Mouse (Mus musculus): ENCODE measurements around the gene Cmya5.

Gene Cmya5

GRCm38 (mm10) chr13:93060437-93060836, 84.1 kb downstream of the Cmya5 start:
- DNase-seq, result no peak

DNA sequence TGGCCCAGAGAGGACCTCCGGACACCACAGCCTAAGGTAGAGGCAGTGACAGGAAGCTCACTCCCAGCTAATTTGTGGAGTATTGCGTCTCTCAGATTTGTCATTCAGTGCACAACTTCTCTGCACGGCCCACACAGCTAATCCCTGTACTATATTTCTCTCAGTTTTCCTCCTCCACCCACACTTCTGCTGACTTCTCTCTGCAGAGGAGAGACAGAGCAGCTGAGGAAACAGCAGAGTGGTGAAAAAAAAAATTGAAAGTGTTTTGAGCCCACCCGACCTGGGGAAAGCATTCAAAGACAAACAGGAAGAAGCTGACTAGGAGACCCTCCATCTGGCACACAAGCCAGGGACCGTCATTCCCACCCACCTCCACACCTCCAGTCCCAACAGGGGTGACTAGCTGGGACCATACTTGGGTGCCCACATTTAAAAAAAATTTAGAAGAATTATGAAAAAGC, 85.9 kb downstream of the Cmya5 start:
- no peak for DNase-seq

DNA sequence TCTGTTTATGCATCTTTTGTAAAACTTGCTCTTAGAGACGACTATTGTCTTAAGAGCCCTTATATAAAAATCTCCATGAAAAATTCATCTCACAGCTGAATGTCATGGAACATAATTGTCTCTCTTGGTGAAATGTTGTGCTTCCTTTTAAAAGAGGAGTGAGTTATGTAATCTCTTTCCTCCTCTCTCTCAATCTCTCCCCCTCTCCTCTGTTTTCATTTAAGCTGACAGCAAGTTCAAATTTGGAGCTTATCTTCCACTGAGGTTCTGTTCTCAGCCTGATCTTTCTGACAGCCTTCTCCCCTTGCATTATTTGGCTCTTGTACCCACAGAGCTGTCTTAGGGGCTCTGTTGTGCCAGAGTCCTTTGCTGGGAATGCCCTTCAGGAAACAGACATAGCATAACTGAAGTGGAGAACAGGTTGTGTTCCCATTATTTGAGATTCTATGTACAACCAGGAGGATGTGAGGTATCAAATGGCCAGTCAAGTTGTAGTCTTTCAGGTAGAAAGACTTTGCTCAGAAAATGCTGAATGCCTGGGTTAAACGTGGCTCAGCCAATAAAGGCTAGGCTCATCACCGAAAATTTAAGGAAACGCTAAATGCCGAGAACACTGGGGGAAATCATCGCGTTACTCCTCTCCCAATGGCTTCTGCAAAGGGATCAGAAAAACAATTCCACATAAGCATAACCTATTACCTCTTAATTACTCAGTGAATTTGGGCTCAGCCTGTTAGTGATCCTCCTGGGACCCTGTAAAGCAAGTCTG, 86.8 kb downstream of the Cmya5 start:
- DNase-seq, result no peak

DNA sequence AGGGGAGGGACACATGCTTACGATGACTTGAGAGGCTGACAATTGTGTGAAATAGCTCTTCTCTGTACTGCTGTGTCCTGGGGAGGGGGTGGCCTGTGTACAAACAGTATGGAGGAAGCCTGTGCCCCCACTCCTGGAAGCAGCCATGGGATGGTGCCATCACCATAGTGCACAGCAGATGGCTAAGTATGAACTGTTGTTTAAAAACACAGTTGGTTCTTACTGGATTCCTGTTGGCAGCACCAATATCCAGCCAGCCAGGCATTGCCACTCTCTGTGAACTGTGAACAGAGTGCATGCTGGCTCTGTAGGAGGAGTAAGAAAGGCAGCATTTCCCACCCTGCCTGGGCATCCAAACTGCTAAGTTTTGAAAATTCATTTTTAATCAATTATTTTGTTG, 88.4 kb downstream of the Cmya5 start:
- DNase-seq, result no peak

DNA sequence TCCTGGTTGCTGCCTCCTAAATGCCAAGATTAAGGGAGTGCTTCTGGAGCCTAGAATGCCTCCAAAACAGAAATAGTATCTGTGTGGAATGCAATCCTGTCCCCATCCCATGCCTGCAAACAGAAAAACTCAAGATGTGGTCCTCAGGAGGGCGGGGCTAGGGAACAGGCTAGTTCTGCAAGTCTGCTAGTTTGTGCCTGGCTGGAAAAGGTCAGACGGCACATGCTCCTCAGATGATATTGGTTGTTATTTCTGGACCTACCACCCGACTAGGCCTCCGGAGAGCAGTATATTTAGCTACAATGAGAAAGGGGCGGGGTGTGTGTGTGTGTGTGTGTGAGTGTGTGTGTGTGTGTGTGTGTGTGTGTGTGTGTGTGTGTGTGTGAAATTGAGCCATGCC, 93.0 kb downstream of the Cmya5 start:
- DNase-seq, result no peak

DNA sequence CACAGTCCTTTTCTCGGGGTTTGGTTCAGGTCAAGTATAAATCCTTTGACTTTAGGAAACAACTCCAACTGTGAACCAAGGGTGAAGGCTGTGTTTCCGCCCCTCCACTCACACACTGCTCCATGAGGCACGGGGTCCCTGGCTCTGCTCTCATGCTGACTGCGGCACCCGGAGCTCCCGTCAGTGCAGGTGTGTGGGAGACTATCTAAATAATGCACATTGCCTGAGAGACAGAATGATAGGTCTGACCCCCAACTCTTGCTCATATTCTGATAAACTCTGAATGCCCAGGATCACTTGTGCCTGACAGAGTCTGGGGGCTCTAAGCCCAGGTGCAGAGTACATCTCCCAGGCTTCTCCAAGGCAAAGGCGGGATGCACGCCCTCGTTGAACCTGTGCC, 103.5 kb downstream of the Cmya5 start:
- no peak for DNase-seq

DNA sequence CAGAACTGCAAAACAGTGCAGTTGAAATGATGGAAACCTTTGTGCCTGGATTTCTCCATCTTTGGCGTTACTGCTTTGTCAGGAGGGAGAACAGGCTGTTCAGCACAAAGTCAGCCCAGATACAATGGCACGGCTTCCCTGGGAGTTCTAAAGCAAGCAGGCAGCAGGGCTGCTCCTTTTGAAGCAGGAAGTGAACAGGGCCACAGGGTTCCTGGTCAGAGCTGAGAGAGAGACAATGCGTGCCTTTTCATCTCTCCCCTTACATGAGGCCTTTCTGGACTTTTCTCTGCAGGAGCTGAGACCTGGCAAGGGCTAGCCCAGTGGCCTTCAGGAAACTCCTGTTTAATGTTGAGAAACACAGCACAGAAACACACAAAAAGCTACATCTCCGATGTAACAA, 108.3 kb downstream of the Cmya5 start:
- DNase-seq, result no peak

DNA sequence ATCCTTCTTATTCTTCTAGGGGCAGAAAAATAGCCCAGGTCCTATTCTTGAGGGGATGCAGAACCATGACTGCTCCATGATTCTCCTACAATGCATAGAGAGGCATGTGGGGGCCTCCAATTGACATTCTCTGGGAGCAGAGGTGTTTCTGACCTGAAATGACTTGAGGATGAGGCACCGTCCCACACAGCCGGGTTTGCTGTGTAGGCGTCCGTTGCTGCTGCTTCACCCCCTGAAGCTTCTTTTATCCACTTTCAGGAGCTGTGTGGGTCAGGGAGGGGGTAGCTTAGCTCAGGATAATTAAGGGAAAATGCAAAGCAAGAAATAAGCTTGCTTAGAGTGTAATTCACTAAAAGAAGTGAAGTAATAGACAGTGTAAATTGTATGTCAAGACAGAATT, 115.2 kb downstream of the Cmya5 start:
- DNase-seq, result no peak

DNA sequence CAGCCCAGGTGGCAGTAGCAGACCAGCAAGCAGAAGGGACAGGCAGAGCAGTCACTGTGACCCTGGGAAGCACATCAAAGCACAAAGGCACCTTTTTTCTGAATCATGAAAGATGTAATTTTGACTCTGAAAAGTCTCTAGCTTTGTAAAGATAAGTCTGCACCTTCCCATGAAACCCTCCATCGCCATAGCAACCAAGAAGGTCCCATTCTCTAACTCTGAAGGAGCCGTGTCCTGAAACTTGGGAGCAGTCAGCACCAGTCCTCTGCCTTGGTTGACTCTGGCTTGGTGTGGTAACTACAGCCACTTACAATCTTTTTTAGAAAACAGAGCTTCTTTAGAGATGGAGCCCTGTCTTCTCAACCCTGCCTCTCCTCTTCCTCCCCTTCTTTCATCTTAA, 119.7 kb downstream of the Cmya5 start:
- no peak for DNase-seq

DNA sequence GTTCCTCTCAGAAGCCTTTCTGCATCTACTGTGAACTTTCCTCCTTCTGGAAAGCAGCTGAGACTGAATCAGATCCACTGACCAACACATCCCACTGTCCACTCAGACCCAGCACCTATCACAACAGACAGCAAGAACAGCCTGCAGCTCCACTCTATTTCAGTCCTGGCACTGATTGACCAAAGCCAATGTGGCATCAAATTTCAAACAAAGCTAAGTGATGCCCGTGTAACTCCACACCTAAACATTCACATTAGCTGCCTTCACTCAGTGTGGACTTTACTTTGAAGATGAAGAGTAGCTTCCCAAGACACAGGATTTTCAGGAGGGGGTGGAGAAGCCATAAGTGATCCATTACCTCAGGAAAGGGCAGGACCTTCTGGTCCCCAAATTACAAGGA, 122.4 kb downstream of the Cmya5 start:
- DNase-seq, result no peak

DNA sequence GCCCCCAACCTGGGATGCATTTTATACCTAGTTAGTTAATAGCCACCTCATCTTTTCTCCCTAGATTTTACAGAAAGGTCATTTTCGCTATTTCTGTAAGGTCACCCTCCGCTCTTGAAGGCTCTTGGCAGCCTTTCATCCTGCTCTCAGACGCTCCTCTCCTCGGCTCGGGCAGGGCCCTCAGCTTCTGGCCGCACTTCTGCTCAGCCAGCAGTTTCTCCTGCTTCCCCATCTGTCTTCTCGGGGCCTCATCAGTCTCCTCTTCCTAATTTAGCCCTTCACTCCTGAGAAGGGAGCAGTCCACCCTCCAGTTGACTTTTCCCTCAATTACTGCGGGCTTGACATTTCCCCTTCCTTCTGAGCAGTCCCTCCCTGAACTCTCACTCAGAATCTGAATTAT, 131.6 kb downstream of the Cmya5 start:
- DNase-seq, result no peak

GRCm38 (mm10) chr13:93011315-93011714, 133.2 kb downstream of the Cmya5 start:
- DNase-seq, result no peak

DNA sequence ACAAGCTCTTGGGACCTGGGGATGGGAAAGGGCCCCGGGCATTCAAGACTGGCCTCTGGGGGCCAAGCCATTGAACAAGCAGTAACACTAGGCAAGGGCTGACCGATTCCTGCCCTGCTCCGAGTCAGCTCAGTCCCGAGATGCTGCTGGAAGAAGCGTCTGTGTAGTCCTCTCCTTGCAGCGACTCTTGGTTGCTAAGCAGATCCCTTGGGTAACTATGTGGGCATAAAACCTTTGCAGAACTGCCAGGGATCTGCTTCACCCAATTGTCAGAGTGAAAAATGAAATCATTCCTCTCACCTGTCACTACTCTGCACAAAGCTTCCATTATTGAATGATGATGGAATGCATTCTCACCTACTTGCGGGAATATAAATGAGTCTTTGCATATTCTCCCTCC, 134.0 kb downstream of the Cmya5 start:
- DNase-seq, result no peak

GRCm38 (mm10) chr13:93007078-93007477, 137.4 kb downstream of the Cmya5 start:
- DNase-seq, result no peak

- DNase-seq, result no peak
Measured at GRCm38 (mm10) chr13:93006347-93006746, 138.2 kb downstream of the Cmya5 start.

- DNase-seq, result no peak
Measured at GRCm38 (mm10) chr13:93004003-93004402, 140.5 kb downstream of the Cmya5 start.

- no peak for DNase-seq
Measured at GRCm38 (mm10) chr13:93002456-93002855, 142.1 kb downstream of the Cmya5 start.

DNA sequence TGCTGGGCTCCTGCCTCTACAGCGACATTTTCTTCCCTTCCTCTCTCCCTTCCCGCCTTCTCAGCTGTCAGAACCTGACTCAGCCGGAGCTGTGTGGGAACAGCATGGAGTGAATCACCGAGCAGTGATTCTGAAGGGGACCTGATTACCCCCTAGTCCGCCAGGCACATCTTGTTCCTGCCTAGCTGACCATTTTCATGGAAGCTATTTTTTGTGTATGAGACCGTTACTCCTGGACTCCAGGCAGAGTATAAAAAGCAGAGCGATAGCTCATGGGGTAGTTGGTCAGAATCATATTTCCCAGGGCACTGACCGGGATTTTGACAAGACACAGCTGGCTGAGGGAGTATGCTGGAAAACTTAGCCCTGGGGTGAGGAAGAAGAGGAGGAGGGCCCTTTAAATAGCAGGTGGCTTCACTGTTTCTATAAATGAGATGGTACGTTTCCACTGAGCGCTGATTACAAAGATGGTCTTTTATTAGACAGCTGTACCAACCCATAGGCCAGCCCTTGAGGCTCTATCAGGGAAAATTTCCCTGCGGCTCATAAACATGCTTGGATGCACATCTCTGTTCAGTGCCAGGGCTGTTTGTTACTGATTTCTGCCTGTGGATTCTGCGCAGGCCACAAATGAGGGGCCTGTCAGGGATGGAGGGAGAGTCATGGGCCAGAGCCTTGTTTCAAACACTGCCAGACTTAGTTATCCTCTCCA, 143.7 kb downstream of the Cmya5 start:
- no peak for DNase-seq

DNA sequence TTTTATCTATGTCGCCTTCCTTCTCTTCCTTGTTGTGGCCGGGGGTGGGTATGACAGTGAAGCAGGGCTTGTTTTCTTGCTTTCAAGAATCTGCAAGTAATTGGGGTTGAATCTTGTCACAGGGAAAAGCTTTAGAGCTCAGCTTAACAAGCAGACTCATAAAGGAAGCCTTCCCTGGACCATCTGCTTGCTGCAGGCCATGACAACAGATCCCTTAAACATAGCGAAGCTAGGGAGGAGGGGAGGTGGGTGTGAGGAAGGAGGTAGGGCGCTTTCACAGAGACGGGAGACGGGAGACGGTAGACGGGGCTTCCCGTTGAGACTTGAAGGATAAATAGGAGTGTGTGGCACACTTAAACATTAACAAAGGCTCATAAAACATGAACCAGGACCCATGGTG, 144.7 kb downstream of the Cmya5 start:
- DNase-seq, result no peak

- DNase-seq, result no peak
Measured at GRCm38 (mm10) chr13:92994743-92995142, 149.8 kb downstream of the Cmya5 start.

DNA sequence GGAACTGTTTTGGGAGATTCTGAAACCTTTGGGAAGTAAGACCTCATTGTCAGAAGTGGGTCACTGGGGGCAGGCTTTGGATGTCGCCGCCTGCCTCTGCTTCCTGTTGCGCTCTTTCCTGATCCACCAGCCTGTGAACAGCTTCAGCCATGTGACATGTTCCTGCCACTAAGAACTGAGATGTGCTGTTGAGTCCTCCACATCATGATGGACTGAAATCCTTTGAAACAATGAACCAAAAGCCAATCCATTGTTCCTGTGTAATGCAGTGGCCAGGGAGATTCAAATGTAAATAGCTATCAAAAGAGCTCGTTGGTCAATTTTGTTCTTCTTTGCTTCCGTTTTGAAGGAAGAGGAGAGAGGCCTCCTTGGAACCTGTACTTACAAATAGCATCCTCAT, 151.7 kb downstream of the Cmya5 start:
- no peak for DNase-seq

All from cerebellum, postnatal 25 days (tissue).